Mouse (Mus musculus): Measurements from ENCODE around the gene Kcng4. TPM values are rescaled to one million over a fixed set of nuclear protein-coding genes. Genes with fewer than 3 reads are reported as not detected.

Gene Kcng4
- polyA plus RNA-seq (2015; fragmentation: Nextera tagmentation; extraction: Ambion mirVana) = 0.06 TPM in 1 of 2 replicates, not detected in the other

DNA sequence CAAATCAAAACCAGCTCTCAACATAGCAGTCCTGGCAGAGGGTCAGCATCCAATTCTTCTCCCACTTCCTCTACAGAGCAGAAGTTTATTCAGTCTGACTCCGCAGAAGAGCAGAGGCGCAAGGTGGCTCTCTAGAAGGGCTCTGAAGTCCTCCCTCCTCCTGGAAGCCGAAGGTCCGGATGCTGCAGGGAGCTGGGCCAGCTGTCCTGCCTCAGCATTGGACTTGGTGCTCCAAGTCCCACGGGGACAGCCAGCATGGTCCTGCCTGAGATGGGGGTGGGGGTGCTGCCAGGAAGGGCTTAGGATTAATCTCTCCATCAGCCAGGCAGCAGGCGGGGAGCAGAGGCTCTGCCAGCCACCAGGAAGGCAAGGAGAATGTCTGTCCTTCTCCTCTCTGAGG is at the start of gene Kcng4:
TSS of gene Kcng4 (minus strand) at position 303 of the 400 bp plus-strand sequence.
- peaks cover 14% of the 10 kb centered on the region for H3K4me1 ChIP-seq
- H3K27ac ChIP-seq = no peak within 1 kb of the TSS
- H3K36me3 ChIP-seq = no peaks in the 10 kb centered on the region
- no peak within 1 kb of the TSS for H3K4me2 ChIP-seq (replicated peaks)
- no peaks in the 10 kb centered on the region for H3K9me3 ChIP-seq
- WGBS = 40% methylated on average over 6 of the region's 6 CpGs
- H3K9ac ChIP-seq = peak within 1 kb of the TSS; percentile 48
- no peak within 1 kb of the TSS for H3K4me3 ChIP-seq
- ATAC-seq (ENCODE audit: low FRiP score, low read depth) = no peak
- H3K27me3 ChIP-seq = peaks cover 41% of the 10 kb centered on the region

GRCm38 (mm10) chr8:119679184-119679583 is 43.7 kb upstream of the Kcng4 start:
- 70% methylated on average over 14 of the region's 14 CpGs for WGBS
- Histone ChIP-seq H3K9me3 (no peaks in the 10 kb centered on the region), H3K4me3 (no peak overlapping the region), H3K27me3 (0 out of 2 replicates have a peak, but pooled peaks cover 2% of the 10 kb centered on the region), H3K36me3 (no peaks in the 10 kb centered on the region), H3K27ac (no peak overlapping the region), H3K9ac (no peak overlapping the region), H3K4me1 (0 out of 2 replicates have a peak, but pooled peaks cover 8% of the 10 kb centered on the region), H3K4me2 (replicated peaks) (no peak overlapping the region)
- ATAC-seq (ENCODE audit: low FRiP score, low read depth) = no peak

DNA sequence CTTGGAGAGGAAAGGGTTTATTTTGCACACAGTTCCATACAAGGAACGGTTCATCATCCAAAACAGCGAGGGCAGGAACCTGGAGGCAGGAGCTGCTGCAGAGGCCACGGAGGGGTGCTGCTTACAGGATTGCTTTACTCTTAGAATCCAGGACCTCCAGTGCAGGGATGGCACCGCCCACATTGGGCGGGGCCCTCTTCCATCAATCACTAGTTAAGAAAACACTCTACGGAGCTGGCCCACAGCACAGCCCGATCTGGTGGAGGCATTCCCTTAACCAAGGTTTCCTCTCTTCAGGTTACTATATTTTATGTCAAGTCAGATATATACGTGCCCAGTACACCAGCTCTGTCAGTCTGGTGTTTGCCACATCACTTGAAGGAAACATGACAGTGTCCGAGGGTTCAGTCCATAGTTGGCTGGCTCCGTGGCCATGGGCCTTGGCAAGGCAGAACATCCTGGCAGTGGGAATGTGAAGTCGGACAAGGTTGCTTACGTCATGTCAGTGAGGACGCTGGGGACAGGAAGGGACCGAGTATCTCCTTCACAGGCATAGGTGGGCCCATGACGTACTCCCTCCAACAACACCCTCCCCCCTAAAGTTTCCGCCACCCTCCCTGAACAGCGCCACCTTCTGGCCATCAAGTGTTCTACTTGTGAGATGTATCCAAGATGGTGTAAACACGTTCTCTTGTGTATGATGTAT is 42.8 kb upstream of the Kcng4 start:
- WGBS = 9% methylated on average over 18 of the region's 18 CpGs
- H3K27me3 ChIP-seq = 0 out of 2 replicates have a peak, but pooled peaks cover 2% of the 10 kb centered on the region
- H3K9me3 ChIP-seq = no peaks in the 10 kb centered on the region
- peak overlapping the region; percentile 19 for H3K4me3 ChIP-seq
- H3K4me1 ChIP-seq = 0 out of 2 replicates have a peak, but pooled peaks cover 8% of the 10 kb centered on the region
- no peaks in the 10 kb centered on the region for H3K36me3 ChIP-seq
- peak overlapping the region; percentile 51 for H3K4me2 ChIP-seq (replicated peaks)
- peak; percentile 45; the same call in 1 of the 2 replicates for ATAC-seq (ENCODE audit: low FRiP score, low read depth)
- no peak overlapping the region for H3K9ac ChIP-seq
- H3K27ac ChIP-seq = no peak overlapping the region

DNA sequence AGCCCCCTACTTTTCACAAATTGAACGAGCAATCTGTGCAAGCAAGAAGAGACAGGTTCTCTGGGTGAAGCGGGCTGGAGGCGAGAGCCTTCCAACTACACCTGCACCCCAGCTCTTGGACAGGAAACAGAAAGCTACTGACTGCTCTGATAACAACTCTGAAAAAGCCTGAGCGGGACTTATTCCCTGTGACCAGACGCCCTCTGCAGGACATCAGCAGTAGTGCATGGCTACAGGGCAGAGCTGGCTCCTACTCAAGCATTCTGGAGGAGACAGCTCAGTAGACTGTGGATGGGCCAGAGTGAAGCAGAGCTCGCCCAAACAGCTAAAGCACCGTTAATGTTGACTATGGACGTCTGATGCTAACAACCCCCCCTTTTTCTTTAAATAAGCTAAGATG is 40.9 kb upstream of the Kcng4 start:
- Histone ChIP-seq H3K27me3 (no peaks in the 10 kb centered on the region), H3K36me3 (no peaks in the 10 kb centered on the region), H3K9ac (no peak overlapping the region), H3K4me2 (replicated peaks) (no peak overlapping the region), H3K27ac (no peak overlapping the region), H3K4me3 (no peak overlapping the region), H3K4me1 (0 out of 2 replicates have a peak, but pooled peaks cover 8% of the 10 kb centered on the region), H3K9me3 (no peaks in the 10 kb centered on the region)
- ATAC-seq (ENCODE audit: low FRiP score, low read depth) = no peak
- 20% methylated on average over 8 of the region's 8 CpGs for WGBS

DNA sequence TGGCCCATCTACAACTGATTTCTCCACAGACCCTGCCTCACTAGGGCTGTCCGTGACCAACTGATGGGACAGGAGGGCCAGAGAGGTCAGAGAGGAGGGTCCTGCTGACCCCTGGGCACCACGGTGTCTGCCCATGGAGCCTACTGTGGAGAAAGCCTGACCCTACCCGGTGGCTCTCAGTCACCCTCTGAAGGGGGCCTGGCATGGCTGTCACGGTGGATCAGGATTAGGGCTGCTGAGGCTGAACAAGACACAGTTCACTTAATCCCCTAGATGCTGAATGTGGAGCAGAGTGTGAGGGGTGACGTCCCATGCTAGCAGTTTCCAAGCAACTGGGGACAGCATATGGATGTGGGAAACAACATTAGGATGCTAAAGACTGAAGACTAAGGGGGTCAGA is 40.0 kb upstream of the Kcng4 start:
- 81% methylated on average over 5 of the region's 5 CpGs for WGBS
- Histone ChIP-seq H3K27me3 (no peaks in the 10 kb centered on the region), H3K9ac (no peak overlapping the region)

GRCm38 (mm10) chr8:119673976-119674555 is 38.6 kb upstream of the Kcng4 start:
- Histone ChIP-seq H3K4me1 (peaks cover 14% of the 10 kb centered on the region), H3K4me3 (no peak overlapping the region), H3K36me3 (no peaks in the 10 kb centered on the region), H3K27ac (no peak overlapping the region), H3K9me3 (no peaks in the 10 kb centered on the region), H3K4me2 (replicated peaks) (no peak overlapping the region), H3K9ac (no peak overlapping the region), H3K27me3 (no peaks in the 10 kb centered on the region)
- WGBS = 87% methylated on average over 11 of the region's 11 CpGs
- no peak for ATAC-seq (ENCODE audit: low FRiP score, low read depth)

More for the DNA sequence above, 40.0 kb upstream of the Kcng4 start:
- Histone ChIP-seq H3K4me3 (no peak overlapping the region), H3K9me3 (no peaks in the 10 kb centered on the region), H3K4me2 (replicated peaks) (no peak overlapping the region), H3K36me3 (no peaks in the 10 kb centered on the region), H3K27ac (no peak overlapping the region), H3K4me1 (peaks cover 14% of the 10 kb centered on the region)
- ATAC-seq (ENCODE audit: low FRiP score, low read depth) = no peak

GRCm38 (mm10) chr8:119670419-119671091 is 35.1 kb upstream of the Kcng4 start:
- WGBS = 63% methylated on average over 16 of the region's 16 CpGs

GRCm38 (mm10) chr8:119669284-119669683 is 33.8 kb upstream of the Kcng4 start:
- 51% methylated on average over 12 of the region's 12 CpGs for WGBS

More at GRCm38 (mm10) chr8:119670419-119671091, 35.1 kb upstream of the Kcng4 start:
- Histone ChIP-seq H3K9me3 (no peaks in the 10 kb centered on the region), H3K27me3 (peaks cover 19% of the 10 kb centered on the region), H3K9ac (no peak overlapping the region), H3K4me1 (peaks cover 14% of the 10 kb centered on the region), H3K4me3 (no peak overlapping the region), H3K27ac (no peak overlapping the region), H3K36me3 (no peaks in the 10 kb centered on the region), H3K4me2 (replicated peaks) (no peak overlapping the region)
- ATAC-seq (ENCODE audit: low FRiP score, low read depth) = no peak

GRCm38 (mm10) chr8:119668447-119668846 is 33.0 kb upstream of the Kcng4 start:
- Histone ChIP-seq H3K4me2 (replicated peaks) (no peak overlapping the region), H3K36me3 (no peaks in the 10 kb centered on the region), H3K27ac (no peak overlapping the region), H3K4me1 (peaks cover 14% of the 10 kb centered on the region), H3K4me3 (no peak overlapping the region), H3K9ac (no peak overlapping the region), H3K9me3 (no peaks in the 10 kb centered on the region), H3K27me3 (peaks cover 19% of the 10 kb centered on the region)
- 64% methylated on average over 9 of the region's 9 CpGs for WGBS
- ATAC-seq (ENCODE audit: low FRiP score, low read depth) = no peak

More at GRCm38 (mm10) chr8:119669284-119669683, 33.8 kb upstream of the Kcng4 start:
- H3K27ac ChIP-seq = no peak overlapping the region
- peaks cover 19% of the 10 kb centered on the region for H3K27me3 ChIP-seq
- H3K9me3 ChIP-seq = no peaks in the 10 kb centered on the region
- ATAC-seq (ENCODE audit: low FRiP score, low read depth) = no peak
- peaks cover 14% of the 10 kb centered on the region for H3K4me1 ChIP-seq
- H3K9ac ChIP-seq = no peak overlapping the region
- no peaks in the 10 kb centered on the region for H3K36me3 ChIP-seq
- no peak overlapping the region for H3K4me3 ChIP-seq
- no peak overlapping the region for H3K4me2 ChIP-seq (replicated peaks)

DNA sequence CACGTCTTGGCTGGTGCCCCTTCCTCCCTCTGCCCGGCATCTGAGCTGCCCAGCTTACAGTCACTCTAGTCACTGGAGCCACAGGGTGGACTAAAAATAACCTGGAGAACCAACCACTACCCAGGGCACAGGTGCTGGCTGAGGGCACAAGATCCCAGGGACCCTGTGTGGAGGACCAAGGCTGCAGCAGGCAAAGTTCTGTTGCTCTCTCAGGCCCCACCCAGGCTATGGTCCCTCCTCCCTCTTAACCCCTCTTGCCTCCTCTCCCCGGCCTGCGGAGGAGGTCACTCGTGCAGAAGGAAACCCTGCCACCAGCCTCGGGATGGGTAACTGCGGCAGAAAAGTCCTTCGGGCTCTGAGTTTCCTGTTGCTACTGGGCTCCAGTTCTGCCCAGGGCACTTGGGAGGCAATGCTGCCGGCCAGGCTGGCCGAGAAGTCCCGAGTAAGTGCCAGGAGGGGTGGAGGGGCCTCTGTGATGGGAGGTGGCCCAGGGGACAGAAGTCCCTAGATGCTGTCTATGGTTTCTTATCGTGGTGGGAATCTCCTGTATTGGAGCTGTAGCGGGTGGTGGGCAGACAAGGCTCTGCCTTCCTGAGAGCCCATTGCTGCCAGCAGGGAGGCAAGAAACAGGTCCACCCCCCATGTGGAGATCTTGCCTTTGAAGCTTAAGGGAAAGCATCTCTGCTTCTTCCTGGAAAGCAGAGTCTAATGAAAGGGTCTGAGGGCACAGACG is 30.9 kb upstream of the Kcng4 start, which contains the start of gene Wfdc1:
TSS of gene Wfdc1 (plus strand) at position 147 of the 733 bp plus-strand sequence.
- Histone ChIP-seq H3K4me3 (no peak within 1 kb of the TSS), H3K4me1 (peaks cover 15% of the 10 kb centered on the region), H3K9ac (no peak within 1 kb of the TSS), H3K36me3 (no peaks in the 10 kb centered on the region), H3K27me3 (peaks cover 19% of the 10 kb centered on the region), H3K9me3 (no peaks in the 10 kb centered on the region), H3K4me2 (replicated peaks) (no peak within 1 kb of the TSS), H3K27ac (no peak within 1 kb of the TSS)
- 11% methylated on average over 14 of the region's 14 CpGs for WGBS
- no peak for ATAC-seq (ENCODE audit: low FRiP score, low read depth)

- Histone ChIP-seq H3K4me3 (no peak overlapping the region), H3K27me3 (peaks cover 19% of the 10 kb centered on the region), H3K36me3 (no peaks in the 10 kb centered on the region), H3K9me3 (no peaks in the 10 kb centered on the region), H3K4me1 (peaks cover 16% of the 10 kb centered on the region), H3K27ac (no peak overlapping the region), H3K4me2 (replicated peaks) (no peak overlapping the region), H3K9ac (no peak overlapping the region)
- no peak for ATAC-seq (ENCODE audit: low FRiP score, low read depth)
- WGBS = 85% methylated on average over 6 of the region's 6 CpGs
Measured at GRCm38 (mm10) chr8:119665270-119665669, 29.8 kb upstream of the Kcng4 start.
